Mouse (Mus musculus) gastrocnemius, adult 8-10 months (tissue): ENCODE results near the gene Gm12185. TPM values are rescaled to one million over a fixed set of nuclear protein-coding genes. Genes with fewer than 3 reads are reported as not detected.

ENCODE experiments used
- DNase-seq, 2 experiments: peaks; one replicate each; pipeline ENCODE4 v3.0.0; 2022; ENCODE audit warnings: low spot score in 2 of 2
- total RNA-seq, 4 experiments: library from RNA; stranded (reverse); gene quantifications; 2 replicates each; pipeline ENCODE4 v1.2.4; 2022

Gene Gm12185
- total RNA-seq, 4 experiments from 2014 or later, result 0.15 to 0.51 (median 0.20) TPM

GRCm38 (mm10) chr11:48859014-48859413 is 133.0 kb downstream of the Gm12185 start:
- no peak for DNase-seq

Other genes with a start within 250 kb of the Gm12185 start
- gene Rack1, start 191.9 kb downstream of the Gm12185 start, total RNA-seq, result 100 to 1,000 TPM; 411 to 495 (median 459) TPM
- 10 to 100 TPM; 13.7 to 25.0 (median 20.8) TPM for gene Trim41, start 174.9 kb downstream of the Gm12185 start, total RNA-seq
- 10 to 100 TPM; 25.5 to 30.8 (median 29.7) TPM for gene Trim7, start 166.1 kb downstream of the Gm12185 start, total RNA-seq
- 1 to 10 TPM; 1.4 to 3.1 (median 1.8) TPM for gene Gm12184, start 165.6 kb downstream of the Gm12185 start, total RNA-seq
- gene Irgm1, start 120.5 kb downstream of the Gm12185 start, total RNA-seq, result 10 to 100 TPM; 12.0 to 13.7 (median 12.9) TPM
- under 1 TPM in 3 of 4 experiments, not detected in 1; 0.13 to 0.21 (median 0.17) TPM for gene Gm5431, start 90.0 kb downstream of the Gm12185 start, total RNA-seq
- gene Psme2b, start 46.0 kb downstream of the Gm12185 start, total RNA-seq, result 1 to 10 TPM in 2 of 4 experiments, under 1 TPM in 1, not detected in 1; 0.48 to 1.1 (median 1.1) TPM
- gene Olfr56, start 13.3 kb downstream of the Gm12185 start, total RNA-seq, result not detected
- under 1 TPM; 0.49 to 0.94 (median 0.67) TPM for gene 9930111J21Rik1, start 12.8 kb downstream of the Gm12185 start, total RNA-seq
- gene Tgtp1, start 1.9 kb upstream of the Gm12185 start, total RNA-seq, result 1 to 10 TPM in 1 of 4 experiments, under 1 TPM in 3; 0.68 to 1.2 (median 0.76) TPM
- gene 9930111J21Rik2, start 59.0 kb upstream of the Gm12185 start, total RNA-seq, result 1 to 10 TPM in 2 of 4 experiments, under 1 TPM in 2; 0.70 to 1.2 (median 1.0) TPM
- gene Tgtp2, start 72.0 kb upstream of the Gm12185 start, total RNA-seq, result under 1 TPM in 3 of 4 experiments, not detected in 1; 0.29 to 0.53 (median 0.43) TPM
- 1 to 10 TPM in 2 of 4 experiments, under 1 TPM in 2; 0.58 to 1.1 (median 0.89) TPM for gene Ifi47, start 84.4 kb upstream of the Gm12185 start, total RNA-seq
- gene Olfr1396, start 122.6 kb upstream of the Gm12185 start, total RNA-seq, result not detected
- not detected for gene Olfr1395, start 150.0 kb upstream of the Gm12185 start, total RNA-seq
- not detected for gene Olfr1394, start 162.2 kb upstream of the Gm12185 start, total RNA-seq
- gene Btnl9, start 194.9 kb upstream of the Gm12185 start, total RNA-seq, result 1 to 10 TPM in 3 of 4 experiments, under 1 TPM in 1; 0.96 to 2.6 (median 2.0) TPM
- 10 to 100 TPM; 24.4 to 29.9 (median 26.0) TPM for gene Zfp62, start 211.1 kb upstream of the Gm12185 start, total RNA-seq